Mouse (Mus musculus): Measurements from ENCODE around the gene C530025M09Rik. TPM values are rescaled to one million over a fixed set of nuclear protein-coding genes. Genes with fewer than 3 reads are reported as not detected.

The C530025M09Rik gene
- polyA plus RNA-seq, 1 experiment from 2014 or later = not detected

GRCm38 (mm10) chr2:149839666-149840065, 8.7 kb upstream of the C530025M09Rik start:
- no peaks in the 10 kb centered on the region for H3K36me3 ChIP-seq (ENCODE audit: control insufficient read depth, insufficient read depth, low read length)
- H3K9me3 ChIP-seq (ENCODE audit: control insufficient read depth, low read length) = no peaks in the 10 kb centered on the region
- no peak overlapping the region for H3K27ac ChIP-seq (ENCODE audit: low read depth, low read length)
- H3K4me2 ChIP-seq (ENCODE audit: low read depth) = no peak overlapping the region
- no peaks in the 10 kb centered on the region for H3K4me1 ChIP-seq (ENCODE audit: control insufficient read depth, insufficient read depth, low read length)
- 68% methylated on average over 2 of the region's 2 CpGs for WGBS
- ATAC-seq (ENCODE audit: insufficient read depth, low FRiP score, low TSS enrichment) = no peak
- no peaks in the 10 kb centered on the region for H3K27me3 ChIP-seq (ENCODE audit: control insufficient read depth, insufficient read depth, low read length)
- no peak overlapping the region for H3K9ac ChIP-seq (ENCODE audit: low read length)
- no peak overlapping the region for H3K4me3 ChIP-seq (ENCODE audit: low read depth, low read length)
- no peak for DNase-seq (ENCODE audit: low spot score)

GRCm38 (mm10) chr2:149836471-149837135, 5.6 kb upstream of the C530025M09Rik start:
- Histone ChIP-seq H3K36me3 (ENCODE audit: control insufficient read depth, insufficient read depth, low read length) (no peaks in the 10 kb centered on the region), H3K4me2 (ENCODE audit: low read depth) (no peak overlapping the region), H3K4me3 (ENCODE audit: low read depth, low read length) (no peak overlapping the region), H3K27me3 (ENCODE audit: control insufficient read depth, insufficient read depth, low read length) (peaks cover 13% of the 10 kb centered on the region), H3K4me1 (ENCODE audit: control insufficient read depth, insufficient read depth, low read length) (0 out of 2 replicates have a peak, but pooled peaks cover 3% of the 10 kb centered on the region), H3K9me3 (ENCODE audit: control insufficient read depth, low read length) (no peaks in the 10 kb centered on the region), H3K9ac (ENCODE audit: low read length) (no peak overlapping the region), H3K27ac (ENCODE audit: low read depth, low read length) (no peak overlapping the region)
- WGBS = 77% methylated on average over 2 of the region's 2 CpGs
- DNase-seq (ENCODE audit: low spot score) (no peak), ATAC-seq (ENCODE audit: insufficient read depth, low FRiP score, low TSS enrichment) (no peak)

GRCm38 (mm10) chr2:149835091-149835490, 4.1 kb upstream of the C530025M09Rik start:
- Histone ChIP-seq H3K9me3 (ENCODE audit: control insufficient read depth, low read length) (no peaks in the 10 kb centered on the region), H3K4me1 (ENCODE audit: control insufficient read depth, insufficient read depth, low read length) (0 out of 2 replicates have a peak, but pooled peaks cover 3% of the 10 kb centered on the region), H3K9ac (ENCODE audit: low read length) (no peak overlapping the region), H3K27ac (ENCODE audit: low read depth, low read length) (no peak overlapping the region), H3K36me3 (ENCODE audit: control insufficient read depth, insufficient read depth, low read length) (no peaks in the 10 kb centered on the region), H3K4me3 (ENCODE audit: low read depth, low read length) (no peak overlapping the region), H3K27me3 (ENCODE audit: control insufficient read depth, insufficient read depth, low read length) (peaks cover 18% of the 10 kb centered on the region), H3K4me2 (ENCODE audit: low read depth) (no peak overlapping the region)
- DNase-seq (ENCODE audit: low spot score) = no peak
- no peak for ATAC-seq (ENCODE audit: insufficient read depth, low FRiP score, low TSS enrichment)
- WGBS = 91% methylated on average over 1 of the region's 1 CpGs

- WGBS = 9% methylated on average over 5 of the region's 5 CpGs
- Histone ChIP-seq H3K4me2 (ENCODE audit: low read depth) (peak overlapping the region; percentile 94), H3K9me3 (ENCODE audit: control insufficient read depth, low read length) (no peaks in the 10 kb centered on the region), H3K27ac (ENCODE audit: low read depth, low read length) (no peak overlapping the region), H3K4me3 (ENCODE audit: low read depth, low read length) (no peak overlapping the region; the same call in 1 of the 2 replicates), H3K9ac (ENCODE audit: low read length) (no peak overlapping the region), H3K36me3 (ENCODE audit: control insufficient read depth, insufficient read depth, low read length) (no peaks in the 10 kb centered on the region), H3K4me1 (ENCODE audit: control insufficient read depth, insufficient read depth, low read length) (0 out of 2 replicates have a peak, but pooled peaks cover 3% of the 10 kb centered on the region), H3K27me3 (ENCODE audit: control insufficient read depth, insufficient read depth, low read length) (peaks cover 25% of the 10 kb centered on the region)
- ATAC-seq (ENCODE audit: insufficient read depth, low FRiP score, low TSS enrichment) (no peak), DNase-seq (ENCODE audit: low spot score) (no peak)
Observed at GRCm38 (mm10) chr2:149832301-149832700, 1.3 kb upstream of the C530025M09Rik start.

DNA sequence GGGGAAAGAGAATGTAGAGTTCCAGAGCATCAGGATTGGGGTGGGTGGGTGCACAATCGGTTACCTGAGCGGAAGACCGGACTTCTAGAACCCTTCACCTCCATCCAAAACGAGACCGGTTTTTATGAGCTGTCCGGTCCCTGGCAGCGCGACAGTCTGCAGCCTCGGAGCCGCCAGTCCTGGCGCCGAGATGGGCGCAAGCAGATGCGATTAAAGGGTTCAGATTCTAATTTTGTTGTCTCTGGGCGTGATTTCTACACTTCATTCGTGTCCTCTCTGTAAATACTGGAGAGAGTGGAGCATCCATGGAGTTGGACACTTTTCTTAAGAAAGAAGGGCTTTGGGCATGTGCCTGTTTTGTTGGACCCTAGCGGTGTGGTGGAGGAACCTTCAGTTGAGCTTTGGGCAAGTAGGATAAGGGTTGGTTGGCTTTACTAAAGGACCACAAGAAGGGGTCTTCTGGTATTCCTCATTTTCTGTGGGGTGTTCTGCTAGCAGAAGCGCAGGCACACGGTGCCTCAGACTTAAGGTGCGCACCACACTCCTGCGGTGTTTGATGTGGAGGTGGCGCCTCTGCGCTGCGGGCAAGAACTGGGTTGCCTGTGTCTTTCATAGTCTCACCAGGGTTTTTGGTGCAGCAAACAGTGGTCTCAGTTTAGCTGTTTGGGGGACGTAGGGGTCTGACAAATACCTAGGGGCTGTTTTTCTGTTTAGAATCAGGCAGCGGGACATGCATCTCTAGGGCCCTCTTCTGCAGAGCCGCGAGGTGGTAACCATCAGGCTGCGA, 639 bp upstream of the C530025M09Rik start:
- ATAC-seq (ENCODE audit: insufficient read depth, low FRiP score, low TSS enrichment) = no peak
- DNase-seq (ENCODE audit: low spot score) = peak; percentile 45
- H3K27ac ChIP-seq (ENCODE audit: low read depth, low read length) = no peak overlapping the region
- H3K4me1 ChIP-seq (ENCODE audit: control insufficient read depth, insufficient read depth, low read length) = 0 out of 2 replicates have a peak, but pooled peaks cover 3% of the 10 kb centered on the region
- peak overlapping the region; percentile 94 for H3K4me2 ChIP-seq (ENCODE audit: low read depth)
- 0 out of 2 replicates have a peak overlapping the region, but pooled peaks have one; percentile 67 for H3K9ac ChIP-seq (ENCODE audit: low read length)
- H3K4me3 ChIP-seq (ENCODE audit: low read depth, low read length) = peak overlapping the region; percentile 57
- 1% methylated on average over 29 of the region's 29 CpGs for WGBS
- no peaks in the 10 kb centered on the region for H3K9me3 ChIP-seq (ENCODE audit: control insufficient read depth, low read length)
- H3K27me3 ChIP-seq (ENCODE audit: control insufficient read depth, insufficient read depth, low read length) = peaks cover 25% of the 10 kb centered on the region
- H3K36me3 ChIP-seq (ENCODE audit: control insufficient read depth, insufficient read depth, low read length) = no peaks in the 10 kb centered on the region

DNA sequence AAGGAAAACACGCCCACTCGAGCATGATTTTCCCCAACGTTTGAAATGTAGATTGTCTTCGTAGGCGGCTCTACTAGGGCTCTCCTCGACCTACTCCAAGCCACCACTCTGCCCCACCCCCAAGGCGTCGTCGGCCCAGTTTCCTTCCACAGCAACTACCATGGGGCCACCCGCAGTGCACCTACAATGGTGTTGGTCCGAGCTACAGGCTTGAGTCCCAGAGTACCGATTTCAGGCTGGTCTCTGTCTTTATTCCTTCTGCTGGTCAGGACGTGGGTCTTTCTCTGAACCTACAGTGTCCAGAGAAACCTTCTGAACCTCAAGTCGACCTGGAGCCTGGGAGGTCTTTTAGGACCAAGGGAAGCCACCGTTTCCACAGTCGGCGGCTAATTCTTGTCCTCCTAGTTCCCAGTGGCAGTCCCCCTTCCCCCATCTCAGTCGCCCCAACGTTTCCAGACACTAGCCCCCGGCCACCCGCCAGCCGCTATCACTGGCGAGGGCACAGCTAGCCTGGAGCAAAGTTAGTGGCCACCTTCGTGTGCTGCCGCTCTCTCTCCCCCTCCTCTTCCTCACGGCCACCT, 968 bp downstream of the C530025M09Rik start:
- H3K9ac ChIP-seq (ENCODE audit: low read length) = peak overlapping the region; percentile 67
- DNase-seq (ENCODE audit: low spot score) (peak; percentile 41), ATAC-seq (ENCODE audit: insufficient read depth, low FRiP score, low TSS enrichment) (peak; percentile 49; the same call in 1 of the 2 replicates)
- H3K9me3 ChIP-seq (ENCODE audit: control insufficient read depth, low read length) = no peaks in the 10 kb centered on the region
- H3K4me3 ChIP-seq (ENCODE audit: low read depth, low read length) = peak overlapping the region; percentile 57
- peaks cover 25% of the 10 kb centered on the region for H3K27me3 ChIP-seq (ENCODE audit: control insufficient read depth, insufficient read depth, low read length)
- no peaks in the 10 kb centered on the region for H3K36me3 ChIP-seq (ENCODE audit: control insufficient read depth, insufficient read depth, low read length)
- H3K4me2 ChIP-seq (ENCODE audit: low read depth) = peak overlapping the region; percentile 94
- WGBS = 2% methylated on average over 26 of the region's 26 CpGs
- H3K4me1 ChIP-seq (ENCODE audit: control insufficient read depth, insufficient read depth, low read length) = 0 out of 2 replicates have a peak, but pooled peaks cover 3% of the 10 kb centered on the region
- H3K27ac ChIP-seq (ENCODE audit: low read depth, low read length) = no peak overlapping the region

DNA sequence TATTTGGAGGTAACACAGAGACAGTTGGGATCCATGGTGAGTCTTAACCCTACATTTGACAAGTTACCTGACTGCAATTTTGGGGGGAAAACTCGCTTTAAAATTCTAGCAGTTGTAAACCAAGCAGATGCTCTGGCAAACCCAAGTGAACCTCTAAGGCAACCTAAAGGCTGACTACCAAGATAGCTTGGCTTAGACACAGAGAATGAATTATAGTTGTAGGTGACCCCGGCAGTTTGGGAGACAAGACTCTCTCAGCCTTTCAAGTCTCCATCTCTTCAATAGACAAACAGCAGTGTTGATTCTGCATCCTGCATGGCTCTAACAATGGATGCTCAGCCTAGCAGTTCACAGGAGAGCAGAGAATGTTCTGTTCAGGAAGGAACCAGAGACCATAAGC, 2.1 kb downstream of the C530025M09Rik start, which contains the start of gene Syndig1:
TSS of gene Syndig1 (plus strand) at position 301 of the 400 bp plus-strand sequence.
- Histone ChIP-seq H3K27ac (ENCODE audit: low read depth, low read length) (no peak within 1 kb of the TSS), H3K27me3 (ENCODE audit: control insufficient read depth, insufficient read depth, low read length) (peaks cover 25% of the 10 kb centered on the region), H3K4me2 (ENCODE audit: low read depth) (peak within 1 kb of the TSS; percentile 94), H3K36me3 (ENCODE audit: control insufficient read depth, insufficient read depth, low read length) (no peaks in the 10 kb centered on the region), H3K4me1 (ENCODE audit: control insufficient read depth, insufficient read depth, low read length) (0 out of 2 replicates have a peak, but pooled peaks cover 3% of the 10 kb centered on the region), H3K9me3 (ENCODE audit: control insufficient read depth, low read length) (no peaks in the 10 kb centered on the region), H3K9ac (ENCODE audit: low read length) (no peak within 1 kb of the TSS; the same call in 1 of the 2 replicates), H3K4me3 (ENCODE audit: low read depth, low read length) (peak within 1 kb of the TSS; percentile 57)
- WGBS = 70% methylated on average over 2 of the region's 2 CpGs
- no peak for ATAC-seq (ENCODE audit: insufficient read depth, low FRiP score, low TSS enrichment)
- DNase-seq (ENCODE audit: low spot score) = no peak

GRCm38 (mm10) chr2:149820201-149820600, 10.8 kb downstream of the C530025M09Rik start:
- 36% methylated on average over 2 of the region's 2 CpGs for WGBS
- H3K4me2 ChIP-seq (ENCODE audit: low read depth) = no peak overlapping the region
- H3K36me3 ChIP-seq (ENCODE audit: control insufficient read depth, insufficient read depth, low read length) = no peaks in the 10 kb centered on the region
- H3K27me3 ChIP-seq (ENCODE audit: control insufficient read depth, insufficient read depth, low read length) = no peaks in the 10 kb centered on the region
- H3K4me3 ChIP-seq (ENCODE audit: low read depth, low read length) = no peak overlapping the region
- H3K4me1 ChIP-seq (ENCODE audit: control insufficient read depth, insufficient read depth, low read length) = no peaks in the 10 kb centered on the region
- H3K9me3 ChIP-seq (ENCODE audit: control insufficient read depth, low read length) = no peaks in the 10 kb centered on the region
- no peak overlapping the region for H3K27ac ChIP-seq (ENCODE audit: low read depth, low read length)
- ATAC-seq (ENCODE audit: insufficient read depth, low FRiP score, low TSS enrichment) (no peak), DNase-seq (ENCODE audit: low spot score) (no peak)
- H3K9ac ChIP-seq (ENCODE audit: low read length) = no peak overlapping the region
